Mouse (Mus musculus) myocyte (in vitro differentiated cells): ENCODE results near the gene Stam2. TPM values are rescaled to one million over a fixed set of nuclear protein-coding genes. Genes with fewer than 3 reads are reported as not detected.

Experiments used
- H3K27me3 ChIP-seq: one replicate; pipeline ENCODE4 v1.6.1; 2011; ENCODE audit not compliant: control insufficient read depth, insufficient read depth, insufficient read length
- H3K36me3 ChIP-seq: one replicate; pipeline ENCODE4 v1.6.1; 2011; ENCODE audit not compliant: control insufficient read depth, insufficient read depth
- H3K4me2 ChIP-seq: one replicate; pipeline ENCODE4 v1.6.1; 2011; ENCODE audit warnings: low read depth, control low read depth
- H3K4me3 ChIP-seq: one replicate; pipeline ENCODE4 v1.5.1; 2011; ENCODE audit warnings: mild to moderate bottlenecking, control low read depth, moderate library complexity
- H3K79me2 ChIP-seq: one replicate; pipeline ENCODE4 v1.6.1; 2011; ENCODE audit not compliant: control insufficient read depth, insufficient read depth
- H3ac ChIP-seq: one replicate; pipeline ENCODE4 v1.6.1; 2011; ENCODE audit not compliant: control insufficient read depth, insufficient read length
- MAX ChIP-seq: IDR thresholded peaks from one replicate; pipeline ENCODE4 v1.6.1; 2011; ENCODE audit warnings: low read depth, mild to moderate bottlenecking, control low read depth
- MYOD1 ChIP-seq, 3 experiments: IDR thresholded peaks; one replicate each; pipeline ENCODE4 v1.6.1; 2011; ENCODE audit warnings: control low read depth in 2 of 3, low read depth in 2 of 3, mild to moderate bottlenecking in 2 of 3, moderate library complexity in 1 of 3; ENCODE audit not compliant: insufficient read length in 2 of 3, control insufficient read depth in 1 of 3
- POLR2A ChIP-seq: IDR thresholded peaks from one replicate; pipeline ENCODE4 v1.6.1; 2011; ENCODE audit warnings: low read depth, mild to moderate bottlenecking, control low read depth, moderate library complexity; ENCODE audit not compliant: insufficient read length
- POLR2AphosphoS2 ChIP-seq: IDR thresholded peaks from one replicate; pipeline ENCODE4 v1.6.1; 2011; ENCODE audit warnings: low read depth, control low read depth; ENCODE audit not compliant: insufficient read length
- REST ChIP-seq: IDR thresholded peaks from one replicate; pipeline ENCODE4 v1.6.1; 2011; ENCODE audit warnings: mild to moderate bottlenecking, control low read depth, moderate library complexity; ENCODE audit not compliant: insufficient read depth, insufficient read length
- TCF3 ChIP-seq: IDR thresholded peaks from one replicate; pipeline ENCODE4 v1.6.1; 2011; ENCODE audit warnings: low read depth, control low read depth; ENCODE audit not compliant: insufficient read length
- USF1 ChIP-seq: IDR thresholded peaks from one replicate; pipeline ENCODE4 v1.6.1; 2011; ENCODE audit warnings: low read depth, mild to moderate bottlenecking, control low read depth, moderate library complexity
- polyA plus RNA-seq: library from polyadenylated mRNA; unstranded; fragments of >200 nt; fragmentation: generic; extraction: Trizol; gene quantifications from one replicate; pipeline ENCODE4 v1.2.1, GENCODE M21; 2012; ENCODE audit warnings: missing spikeins

The Stam2 gene
- polyA plus RNA-seq, 1 experiment: 20.1 TPM

DNA sequence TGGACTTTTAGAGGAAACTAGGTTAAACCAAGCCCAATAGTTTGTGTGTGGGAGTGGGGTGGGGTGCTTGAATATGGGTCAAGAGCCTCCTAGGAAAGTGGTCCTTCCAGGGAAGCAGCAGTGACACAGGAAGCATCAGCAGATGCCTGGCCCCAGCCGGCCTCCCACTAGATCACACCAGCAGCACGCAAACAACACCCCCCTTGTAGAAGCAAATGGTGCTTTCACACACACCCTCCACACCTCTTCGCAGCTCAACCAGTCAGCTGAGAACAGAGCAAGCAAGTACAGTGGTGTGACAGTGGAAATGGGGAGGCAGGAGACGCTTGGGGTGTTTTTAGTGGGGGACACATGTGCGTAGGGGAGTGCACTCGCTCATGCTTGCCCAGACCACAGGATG is 98.4 kb downstream of the Stam2 start:
- H3K27me3 ChIP-seq: no peaks in the 10 kb centered on the region
- no peaks in the 10 kb centered on the region for H3K36me3 ChIP-seq
- no peak overlapping the region for H3K4me2 ChIP-seq
- TF ChIP-seq TCF3: no peak
- no peak for TF ChIP-seq POLR2A
- TF ChIP-seq REST: no peak
- no peak for TF ChIP-seq MAX
- TF ChIP-seq USF1: no peak
- no peak for TF ChIP-seq POLR2AphosphoS2
- TF ChIP-seq MYOD1 (IDR thresholded peaks at IDR 0.05; ENCODE audit: control insufficient read depth in 1 of 3, insufficient read length in 2 of 3, low read depth in 2 of 3): no peak
- H3K4me3 ChIP-seq: no peak overlapping the region
- H3K79me2 ChIP-seq: no peaks in the 10 kb centered on the region
- no peak overlapping the region for H3ac ChIP-seq

Other genes starting within 250 kb of the Stam2 start
- 0.01 TPM for gene Cacnb4, start 65.5 kb downstream of the Stam2 start, polyA plus RNA-seq
- gene Fmnl2, start 115.6 kb upstream of the Stam2 start, polyA plus RNA-seq: 2.8 TPM